ENCODE assay signal across 9 mouse cellular contexts in the genomic region with DNA sequence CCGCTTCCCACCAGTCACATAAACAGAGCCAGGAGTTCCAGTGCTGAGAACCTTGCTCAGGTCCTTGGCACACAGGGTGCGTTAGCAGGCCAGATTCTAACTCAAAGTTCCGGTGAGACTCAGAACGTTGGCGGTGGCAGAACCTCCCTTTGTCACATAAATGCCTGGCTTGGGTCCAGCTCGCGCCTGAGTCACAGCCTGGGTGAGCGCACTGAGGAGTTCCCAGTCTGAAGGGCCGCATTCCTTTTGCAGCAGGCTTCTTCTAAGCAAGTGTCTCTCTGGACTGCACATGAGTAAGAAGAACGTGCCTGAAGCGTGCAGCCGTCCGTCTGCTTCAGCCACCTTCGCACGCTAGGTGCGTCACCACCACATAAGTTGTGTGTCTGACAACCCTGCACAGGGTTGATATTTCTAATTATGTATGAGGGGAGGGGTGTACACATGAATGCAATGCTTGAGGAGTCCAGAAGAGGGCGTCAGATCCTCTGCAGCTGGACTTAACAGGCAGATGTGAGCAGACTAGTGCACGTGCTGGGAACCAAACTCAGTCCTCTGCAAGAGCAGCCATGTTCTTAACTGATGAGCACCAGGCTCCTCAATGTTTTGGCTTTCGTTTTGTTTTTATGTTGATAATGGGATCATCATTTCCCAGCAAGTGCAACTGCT. TPM values are rescaled to one million over a fixed set of nuclear protein-coding genes. Genes with fewer than 3 reads are reported as not detected.
A peak's percentile ranks its signal among the peaks of the same experiment; 100 is the strongest.
DNase-seq lines count a peak whose midpoint lies in the region; TF ChIP-seq lines count a peak whose summit lies in the region.
"Had no signal": no experiment of that assay in that cellular context is flagged by ENCODE, and none has a peak within 500 bp of the region (broad histone marks: within the 10 kb centered on the region; RNA-seq: fewer than 3 reads in every experiment).

No protein-coding gene starts in this region.

- H3K9me3 ChIP-seq in E14TG2a.4 (ENCODE audit: low read length), result no peaks in the 10 kb centered on the region

- H3K27me3 ChIP-seq in E14TG2a.4 (ENCODE audit: insufficient read depth, low read length), result peaks cover 52% of the 10 kb centered on the region

- H3K4me1 ChIP-seq in E14TG2a.4 (replicated peaks; ENCODE audit: low read depth, low read length), result peaks cover 15% of the 10 kb centered on the region; the same call in 1 of the 2 replicates

- H3K36me3 ChIP-seq in E14TG2a.4 (ENCODE audit: insufficient read depth, low read length), result no peaks in the 10 kb centered on the region

- TF ChIP-seq CTCF in E14TG2a.4 (conservative IDR thresholded peaks at IDR 0.05; ENCODE audit: low read length), result peak; percentile 80

- peak; percentile 36 for DNase-seq in gastrocnemius, postnatal 10 days
- no peak for DNase-seq in gastrocnemius, postnatal 36 days
- peak; percentile 61 for DNase-seq in kidney, adult 9 months
- peak; percentile 70 to 80 for DNase-seq in lung, postnatal 4 days
- no peak for DNase-seq in neural tube, embryonic 10.5 days (ENCODE audit: extremely low spot score, low spot score)
- no peak for DNase-seq in layer of hippocampus, adult 9-10 months (ENCODE audit: low spot score)
- no peak for DNase-seq in T-cell, adult 2 months (ENCODE audit: low spot score)
- DNase-seq: layer of hippocampus, adult 9-11 months had no signal

- no peak overlapping the region for H3K4me3 ChIP-seq in E14TG2a.4 (replicated peaks; ENCODE audit: low read length)

- intact Hi-C loops in gastrocnemius, postnatal 36 days (cut with DNase I), result no loop called here

RNA-seq across cellular contexts. Expression of a gene that starts 9.2 kb away (rescaled TPM):
- 10 to 100 TPM; 11.9 to 13.2 TPM for total RNA-seq in gastrocnemius, postnatal 10 days (2021)
- total RNA-seq in gastrocnemius, postnatal 36 days (2021), result 10 to 100 TPM; 14.8 to 16.9 TPM

Comparison
In these comparisons a context has a peak if more than half of its experiments do, and no peak if none do; other contexts are left out.
1. DNase-seq: peak in gastrocnemius, postnatal 10 days (single experiment), kidney, adult 9 months (single experiment) and lung, postnatal 4 days (2 of 2); none in gastrocnemius, postnatal 36 days (0 of 2), neural tube, embryonic 10.5 days (single experiment), layer of hippocampus, adult 9-10 months (single experiment) and T-cell, adult 2 months (single experiment).